Mouse (Mus musculus): ENCODE measurements around the gene Maats1. TPM values are rescaled to one million over a fixed set of nuclear protein-coding genes. Genes with fewer than 3 reads are reported as not detected.

Gene Maats1
- polyA plus RNA-seq, 1 experiment from 2014 or later: 0.98 TPM

DNA sequence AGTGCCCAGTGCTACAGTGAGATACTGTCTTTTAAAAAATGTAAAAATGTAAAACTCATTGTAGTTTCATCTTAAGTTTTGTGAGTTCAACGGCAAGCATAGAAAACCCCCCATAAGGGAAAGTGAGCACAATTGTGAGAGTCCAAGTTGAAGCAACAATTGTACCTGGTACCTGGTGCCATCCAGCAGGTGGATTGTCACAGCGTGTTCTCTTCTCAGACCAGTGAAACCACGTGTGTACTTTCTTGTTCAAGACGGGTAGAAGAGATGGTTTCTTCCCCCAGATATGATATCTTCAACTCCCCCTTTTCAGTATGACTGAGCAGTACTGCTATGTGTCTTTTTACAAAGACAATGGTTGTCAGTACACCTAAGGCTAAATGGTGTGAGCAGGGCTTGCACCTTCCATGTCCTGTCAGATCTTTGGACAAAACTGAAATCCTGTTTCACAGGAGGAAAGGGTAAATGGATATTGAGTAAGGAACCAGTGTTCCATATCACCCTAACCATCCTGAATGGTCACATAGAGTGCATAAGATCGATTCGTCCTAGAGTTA is 16.4 kb upstream of the Maats1 start:
- no peaks in the 10 kb centered on the region for H3K27me3 ChIP-seq
- no peak overlapping the region for H3K9ac ChIP-seq (replicated peaks)
- no peak overlapping the region for H3K4me2 ChIP-seq (replicated peaks)
- H3K4me3 ChIP-seq (replicated peaks): no peak overlapping the region
- 91% methylated on average over 6 of the region's 6 CpGs for WGBS
- no peak overlapping the region for H3K27ac ChIP-seq
- peaks cover 4% of the 10 kb centered on the region; the same call in 1 of the 2 replicates for H3K4me1 ChIP-seq (replicated peaks)
- H3K36me3 ChIP-seq: 0 out of 2 replicates have a peak, but pooled peaks cover 3% of the 10 kb centered on the region
- no peak for ATAC-seq
- no peaks in the 10 kb centered on the region for H3K9me3 ChIP-seq

DNA sequence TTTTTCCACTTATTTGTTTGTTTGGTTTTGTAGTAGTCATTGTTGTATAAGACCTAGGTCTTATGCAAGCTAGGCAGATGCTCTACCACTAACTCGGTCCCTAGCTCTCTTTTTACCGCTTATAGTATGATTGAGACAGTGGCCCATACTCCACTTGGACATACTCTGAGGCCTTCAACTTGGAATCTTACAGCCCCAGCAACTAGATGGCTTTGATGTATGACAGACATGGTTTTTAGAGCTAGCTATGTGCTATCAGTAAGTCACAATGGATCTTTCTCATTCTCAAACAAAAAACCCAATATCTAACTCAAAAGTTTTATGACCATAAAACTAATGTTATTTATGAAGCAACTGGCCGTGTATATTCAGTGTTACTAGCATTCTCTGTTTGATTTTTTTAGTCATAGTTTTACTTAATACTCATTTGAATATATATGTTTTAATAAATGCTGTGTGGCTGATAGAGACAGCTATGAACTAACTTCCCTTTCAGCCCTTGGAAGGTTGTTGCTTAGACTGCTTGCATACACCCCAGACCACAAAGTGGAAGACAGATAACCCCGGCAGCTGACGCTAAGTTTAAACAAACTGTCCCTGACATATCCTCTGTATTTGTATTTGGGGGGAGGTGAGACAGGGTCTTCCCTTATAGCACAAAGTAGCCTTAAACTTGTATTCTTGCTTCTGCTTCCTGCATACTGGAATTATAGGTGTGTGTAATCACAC is 12.4 kb upstream of the Maats1 start:
- H3K36me3 ChIP-seq: peaks cover 27% of the 10 kb centered on the region
- H3K4me3 ChIP-seq (replicated peaks): no peak overlapping the region
- H3K4me1 ChIP-seq (replicated peaks): no peaks in the 10 kb centered on the region
- 88% methylated on average over 5 of the region's 5 CpGs for WGBS
- H3K9ac ChIP-seq (replicated peaks): no peak overlapping the region
- H3K4me2 ChIP-seq (replicated peaks): no peak overlapping the region
- no peaks in the 10 kb centered on the region for H3K9me3 ChIP-seq
- ATAC-seq: no peak
- no peaks in the 10 kb centered on the region for H3K27me3 ChIP-seq
- no peak overlapping the region for H3K27ac ChIP-seq

DNA sequence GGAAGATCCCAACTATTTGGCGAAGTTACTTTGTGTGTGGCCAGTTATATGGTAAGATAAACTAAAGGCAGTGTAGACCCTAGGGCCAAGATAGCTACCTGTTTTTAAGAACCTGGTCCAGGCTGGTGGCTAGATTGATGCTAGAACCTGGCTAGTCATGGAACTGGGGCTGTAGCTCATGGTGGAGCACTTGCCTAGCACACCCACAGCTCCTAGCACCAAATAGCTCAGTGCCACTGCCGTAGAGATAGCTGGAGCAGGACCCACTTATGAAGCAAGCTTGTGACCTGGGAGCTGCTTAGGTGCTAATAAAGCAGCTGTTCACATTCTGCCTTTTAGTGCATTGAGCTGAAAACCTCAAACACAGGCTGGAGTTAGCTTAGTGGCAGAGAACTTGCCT is 11.7 kb upstream of the Maats1 start:
- no peaks in the 10 kb centered on the region for H3K27me3 ChIP-seq
- H3K4me2 ChIP-seq (replicated peaks): no peak overlapping the region
- no peaks in the 10 kb centered on the region for H3K9me3 ChIP-seq
- H3K36me3 ChIP-seq: peaks cover 27% of the 10 kb centered on the region
- WGBS: 97% methylated on average over 2 of the region's 2 CpGs
- H3K4me3 ChIP-seq (replicated peaks): no peak overlapping the region
- ATAC-seq: no peak
- no peak overlapping the region for H3K9ac ChIP-seq (replicated peaks)
- H3K4me1 ChIP-seq (replicated peaks): no peaks in the 10 kb centered on the region
- no peak overlapping the region for H3K27ac ChIP-seq

GRCm38 (mm10) chr16:38352851-38353250 is 10.9 kb upstream of the Maats1 start:
- ATAC-seq: no peak
- Histone ChIP-seq H3K27me3 (no peaks in the 10 kb centered on the region), H3K4me3 (replicated peaks) (no peak overlapping the region)

GRCm38 (mm10) chr16:38352031-38352430 is 10.1 kb upstream of the Maats1 start:
- Histone ChIP-seq H3K36me3 (peaks cover 25% of the 10 kb centered on the region), H3K4me1 (replicated peaks) (peaks cover 10% of the 10 kb centered on the region), H3K4me3 (replicated peaks) (no peak overlapping the region), H3K4me2 (replicated peaks) (no peak overlapping the region), H3K27ac (no peak overlapping the region), H3K9me3 (no peaks in the 10 kb centered on the region), H3K9ac (replicated peaks) (no peak overlapping the region), H3K27me3 (no peaks in the 10 kb centered on the region)
- no peak for ATAC-seq
- WGBS: 91% methylated on average over 7 of the region's 7 CpGs

More at GRCm38 (mm10) chr16:38352851-38353250, 10.9 kb upstream of the Maats1 start:
- Histone ChIP-seq H3K4me2 (replicated peaks) (no peak overlapping the region), H3K36me3 (peaks cover 25% of the 10 kb centered on the region), H3K4me1 (replicated peaks) (peaks cover 5% of the 10 kb centered on the region), H3K9me3 (no peaks in the 10 kb centered on the region), H3K27ac (no peak overlapping the region), H3K9ac (replicated peaks) (no peak overlapping the region)

DNA sequence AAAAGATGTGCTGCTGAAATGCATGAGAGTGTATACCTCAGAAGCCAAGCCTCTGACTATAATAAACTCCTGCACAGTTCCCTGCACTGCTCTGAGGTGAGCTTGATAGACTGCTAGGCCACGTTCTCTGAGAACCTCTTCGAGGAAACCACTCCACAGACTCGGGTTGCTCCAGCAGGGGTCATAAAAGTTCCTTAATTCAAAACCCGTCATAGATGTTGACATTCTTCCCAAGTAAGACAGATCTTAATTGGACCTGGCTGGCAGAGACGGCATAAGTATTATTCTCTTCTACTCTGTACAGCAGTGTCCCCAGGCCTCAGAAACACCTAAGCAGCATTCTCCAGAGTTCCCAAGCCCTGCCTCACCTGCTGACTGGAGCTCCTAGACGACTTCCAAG is 9.0 kb upstream of the Maats1 start:
- H3K4me2 ChIP-seq (replicated peaks): no peak overlapping the region
- no peak overlapping the region for H3K9ac ChIP-seq (replicated peaks)
- H3K27me3 ChIP-seq: no peaks in the 10 kb centered on the region
- ATAC-seq: no peak
- H3K36me3 ChIP-seq: peaks cover 25% of the 10 kb centered on the region
- no peak overlapping the region for H3K27ac ChIP-seq
- H3K4me3 ChIP-seq (replicated peaks): no peak overlapping the region
- WGBS: 88% methylated on average over 6 of the region's 6 CpGs
- H3K4me1 ChIP-seq (replicated peaks): peaks cover 10% of the 10 kb centered on the region
- no peaks in the 10 kb centered on the region for H3K9me3 ChIP-seq

DNA sequence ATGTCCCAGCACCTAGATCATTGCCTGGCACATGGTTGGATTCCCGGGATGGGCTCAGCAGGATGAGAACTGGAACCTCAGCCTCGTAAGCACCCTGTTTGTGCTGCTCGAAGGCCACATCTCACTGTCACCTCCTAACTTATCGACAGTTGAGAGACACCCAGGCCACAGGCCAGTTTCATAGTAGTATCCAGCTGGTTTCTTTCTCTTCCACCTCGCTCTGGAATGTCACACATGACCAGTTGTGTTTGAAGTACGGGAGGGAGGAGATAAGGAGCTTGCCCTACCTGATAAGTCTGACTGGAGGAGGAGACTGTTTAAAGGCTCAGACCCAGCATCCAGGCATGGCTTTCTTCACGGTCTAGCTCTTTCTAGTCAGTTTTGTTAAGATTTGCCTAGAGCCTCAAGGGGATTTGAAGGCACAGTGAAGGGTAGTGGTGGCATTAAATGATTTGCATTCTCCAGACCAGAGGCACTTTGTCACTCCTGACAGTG is 8.5 kb upstream of the Maats1 start:
- WGBS: 89% methylated on average over 7 of the region's 7 CpGs
- Histone ChIP-seq H3K9me3 (no peaks in the 10 kb centered on the region), H3K36me3 (peaks cover 25% of the 10 kb centered on the region), H3K27ac (no peak overlapping the region), H3K4me2 (replicated peaks) (no peak overlapping the region), H3K4me3 (replicated peaks) (no peak overlapping the region), H3K9ac (replicated peaks) (no peak overlapping the region), H3K27me3 (no peaks in the 10 kb centered on the region), H3K4me1 (replicated peaks) (peaks cover 10% of the 10 kb centered on the region)
- ATAC-seq: no peak

DNA sequence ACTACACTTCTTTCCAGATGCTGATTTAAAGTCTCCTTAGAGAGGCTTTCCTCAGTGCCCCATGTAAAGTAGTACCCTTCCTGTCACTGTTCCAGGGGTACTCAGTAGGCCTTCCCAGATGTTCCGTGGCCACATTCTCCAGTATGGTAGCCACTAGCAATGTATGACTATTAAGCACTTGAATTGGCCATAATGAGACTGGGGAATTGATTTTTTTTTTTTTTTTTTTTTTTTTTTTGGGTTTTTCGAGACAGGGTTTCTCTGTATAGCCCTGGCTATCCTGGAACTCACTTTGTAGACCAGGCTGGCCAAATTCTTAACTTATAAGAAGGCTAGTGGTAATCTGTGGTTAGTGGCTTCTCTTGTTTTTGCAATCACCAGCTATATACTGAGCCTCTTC is 7.9 kb upstream of the Maats1 start:
- Histone ChIP-seq H3K9me3 (no peaks in the 10 kb centered on the region), H3K4me1 (replicated peaks) (peaks cover 10% of the 10 kb centered on the region), H3K4me3 (replicated peaks) (no peak overlapping the region), H3K36me3 (peaks cover 25% of the 10 kb centered on the region), H3K27ac (no peak overlapping the region), H3K9ac (replicated peaks) (no peak overlapping the region), H3K4me2 (replicated peaks) (no peak overlapping the region), H3K27me3 (no peaks in the 10 kb centered on the region)
- ATAC-seq: no peak
- 90% methylated on average over 2 of the region's 2 CpGs for WGBS

DNA sequence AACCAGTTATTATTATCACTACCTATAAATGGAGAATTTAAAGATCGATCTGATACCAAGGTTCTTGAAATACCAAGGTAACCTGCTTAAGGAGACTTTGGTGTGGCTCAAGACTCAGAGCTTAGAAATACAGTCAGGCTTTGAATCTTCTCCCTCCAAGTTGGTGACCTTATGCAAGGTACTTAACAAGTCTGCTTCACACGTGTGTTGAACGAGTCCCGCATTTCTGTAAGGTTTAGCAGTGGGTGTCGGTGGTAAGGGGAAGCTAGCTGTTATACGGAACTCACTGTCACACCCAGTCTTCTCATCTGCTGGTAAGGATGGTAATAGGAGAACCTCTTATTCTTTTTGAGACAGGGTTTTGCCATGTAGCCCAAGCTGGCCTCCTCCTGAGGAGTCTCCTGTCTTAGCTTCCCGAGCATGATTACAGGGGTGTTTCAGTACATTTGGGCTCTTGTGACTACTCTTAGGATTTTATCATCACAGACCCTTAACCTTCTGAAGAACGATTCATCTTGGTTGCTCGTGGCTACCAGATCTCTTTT is 6.3 kb upstream of the Maats1 start:
- no peak for ATAC-seq
- Histone ChIP-seq H3K36me3 (peaks cover 25% of the 10 kb centered on the region), H3K9me3 (no peaks in the 10 kb centered on the region), H3K27me3 (no peaks in the 10 kb centered on the region), H3K27ac (no peak overlapping the region), H3K4me3 (replicated peaks) (no peak overlapping the region), H3K4me2 (replicated peaks) (no peak overlapping the region), H3K9ac (replicated peaks) (no peak overlapping the region), H3K4me1 (replicated peaks) (peaks cover 10% of the 10 kb centered on the region)
- WGBS: 90% methylated on average over 9 of the region's 9 CpGs

DNA sequence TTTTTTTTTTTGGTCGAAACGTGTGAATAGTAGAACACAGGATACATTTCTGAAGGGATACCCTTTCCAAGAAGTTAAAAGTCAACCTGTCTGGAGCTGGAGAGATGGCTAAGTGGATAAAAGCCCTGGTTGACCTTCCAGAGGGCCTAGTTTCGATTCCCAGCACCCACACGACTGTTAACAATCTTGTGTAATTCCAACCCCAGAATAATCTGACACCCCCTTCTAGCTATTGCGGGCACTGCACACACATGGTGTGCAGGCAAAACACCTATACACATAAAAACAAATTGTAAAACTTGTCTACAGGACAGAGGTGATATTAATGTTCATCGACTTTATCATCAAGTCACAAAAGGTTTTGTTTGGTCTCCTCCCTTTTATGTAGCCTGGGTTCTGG is 5.6 kb upstream of the Maats1 start:
- no peak for ATAC-seq
- 64% methylated on average over 6 of the region's 6 CpGs for WGBS
- H3K9ac ChIP-seq (replicated peaks): peak overlapping the region; percentile 90; the same call in 1 of the 2 replicates
- H3K27ac ChIP-seq: no peak overlapping the region
- H3K4me1 ChIP-seq (replicated peaks): peaks cover 10% of the 10 kb centered on the region
- peak overlapping the region; percentile 78 for H3K4me2 ChIP-seq (replicated peaks)
- peaks cover 25% of the 10 kb centered on the region for H3K36me3 ChIP-seq
- H3K9me3 ChIP-seq: no peaks in the 10 kb centered on the region
- peak overlapping the region; percentile 93 for H3K4me3 ChIP-seq (replicated peaks)
- no peaks in the 10 kb centered on the region for H3K27me3 ChIP-seq

GRCm38 (mm10) chr16:38346529-38347325 is 4.8 kb upstream of the Maats1 start, which contains the start of the genes Cox17 and Gm21987:
Gene Cox17, plus strand, starts transcription at chr16:38346991.
Gene Gm21987, plus strand, starts transcription at chr16:38347040.
- 3% methylated on average over 35 of the region's 35 CpGs for WGBS
- Histone ChIP-seq H3K9me3 (no peaks in the 10 kb centered on the region), H3K36me3 (peaks cover 18% of the 10 kb centered on the region), H3K4me3 (replicated peaks) (peak within 1 kb of the TSS; percentile 93), H3K9ac (replicated peaks) (peak within 1 kb of the TSS; percentile 90), H3K27me3 (no peaks in the 10 kb centered on the region), H3K4me1 (replicated peaks) (peaks cover 14% of the 10 kb centered on the region), H3K4me2 (replicated peaks) (peak within 1 kb of the TSS; percentile 78), H3K27ac (peak within 1 kb of the TSS; percentile 84)
- ATAC-seq: peak; percentile 98

Measured in midbrain, embryonic 13.5 days (tissue).